Mouse (Mus musculus): ENCODE measurements at regions not wholly inside any gene's neighbourhood (a gene's known extent, or its start where the extent isn't known, plus 50 kb on each side); places are given as distances from the start of the nearest gene placed in this dataset.

DNA sequence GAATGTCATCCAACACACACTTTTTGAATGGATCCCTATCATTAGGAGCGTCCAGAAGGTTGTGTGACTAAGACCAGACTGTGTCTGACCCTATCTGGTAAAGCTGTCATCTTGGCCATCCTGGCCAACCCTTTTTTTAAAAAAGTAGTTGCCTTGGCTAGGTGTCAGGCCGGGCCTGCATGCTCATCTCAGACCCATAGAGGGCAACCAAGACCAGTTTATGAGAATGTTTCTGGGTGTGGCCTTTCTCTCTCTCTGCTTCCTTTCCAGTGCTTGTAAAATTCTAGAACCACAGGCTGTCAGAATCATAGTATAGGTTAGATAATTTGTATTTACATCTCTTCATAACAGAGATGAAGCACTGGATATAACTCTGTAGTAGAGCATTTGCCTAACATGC is 62.8 kb upstream of the Las1l start:
- in situ Hi-C loops (cut with MboI; ENCODE audit: unreplicated experiment in 2 of 2): loop anchor here (5.0 to 25.0 kb wide), 4 partner anchors 113 to 875 kb away; no protein-coding TSS in a partner anchor

DNA sequence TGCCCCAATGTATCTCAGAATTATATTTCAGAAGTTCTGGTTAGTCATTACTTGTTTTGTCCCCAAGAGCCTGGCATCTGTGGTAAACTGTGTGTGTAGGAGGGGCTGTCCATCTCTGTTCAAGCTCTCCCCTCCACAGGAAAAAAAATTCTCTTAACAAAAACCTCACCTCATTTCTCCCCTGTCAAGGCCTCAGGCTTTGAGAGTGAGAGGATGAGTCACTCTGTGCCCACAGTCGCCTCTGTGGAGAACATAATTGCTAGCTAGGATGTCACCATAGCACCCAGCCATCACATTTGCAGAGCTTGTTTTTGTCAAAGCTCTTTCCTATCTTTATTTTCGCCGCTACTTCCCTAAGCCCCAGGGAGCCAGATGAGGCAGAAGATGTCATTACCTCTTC is 63.6 kb upstream of the Las1l start:
- in situ Hi-C loops (cut with MboI; ENCODE audit: unreplicated experiment in 2 of 2): loop anchor here in 1 of 2 experiments (5.0 to 25.0 kb wide), 3 partner anchors 112 to 867 kb away; no protein-coding TSS in a partner anchor

DNA sequence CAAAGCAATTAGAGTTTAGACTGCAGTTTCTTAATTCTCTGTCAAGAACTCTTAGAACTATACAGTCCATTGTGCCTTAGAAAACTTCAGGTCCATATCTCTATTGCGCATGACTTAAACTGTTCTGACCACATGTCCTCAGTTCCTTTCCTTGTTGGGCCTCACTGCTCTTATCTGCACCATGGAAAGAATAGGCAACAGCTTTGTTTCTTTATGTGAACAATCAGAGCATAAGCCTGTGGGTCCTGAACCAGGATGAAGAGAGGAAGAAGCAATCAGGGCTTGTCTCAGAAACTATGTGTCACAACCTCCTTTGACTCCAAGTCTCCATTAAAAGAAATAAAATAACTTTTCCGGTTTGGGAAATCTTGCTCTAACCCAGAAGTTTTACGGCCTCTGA is 68.6 kb upstream of the Las1l start:
- in situ Hi-C loops (cut with MboI; ENCODE audit: unreplicated experiment in 2 of 2): no loop called here

DNA sequence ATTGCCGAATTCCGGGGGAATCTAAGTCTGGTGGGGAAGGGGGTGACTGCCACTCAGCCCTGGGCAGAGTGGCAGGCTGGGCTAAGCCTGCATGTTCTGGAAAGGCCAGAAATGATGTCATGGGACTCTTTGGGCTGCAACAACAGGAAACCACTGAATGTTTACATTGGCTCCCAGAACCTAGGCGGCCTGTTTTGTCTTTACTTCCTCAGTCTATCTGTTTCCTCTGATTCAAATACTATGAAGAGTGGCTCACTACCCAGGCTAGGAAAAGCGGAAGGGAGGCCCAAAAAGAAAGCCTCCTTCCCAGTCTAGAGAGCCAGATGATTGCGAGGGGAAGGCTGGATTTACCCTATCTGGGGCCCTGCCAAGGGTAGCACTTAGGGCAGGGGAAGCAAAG is 69.1 kb upstream of the Las1l start:
- in situ Hi-C loops (cut with MboI; ENCODE audit: unreplicated experiment in 2 of 2): no loop called here

DNA sequence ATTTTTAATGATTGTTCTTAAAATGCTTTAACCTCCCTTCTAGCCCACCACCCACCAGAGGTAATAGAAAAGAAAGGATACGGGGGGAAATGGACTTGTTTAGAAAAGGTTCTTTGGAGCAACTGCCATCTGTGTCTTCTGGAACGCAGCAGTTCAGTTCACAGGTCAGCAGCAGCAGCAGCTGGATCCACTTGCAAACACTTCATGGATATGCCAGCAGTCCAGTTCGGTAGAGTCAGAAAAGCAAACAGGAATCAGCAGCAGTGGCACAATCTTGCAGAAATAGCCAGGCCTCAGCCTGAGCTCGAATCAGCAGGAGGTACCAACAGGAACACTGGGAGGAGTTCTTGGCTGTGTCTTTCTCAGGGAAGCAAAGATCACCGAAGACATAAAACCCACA is 64.3 kb upstream of the Msn start:
- in situ Hi-C loops (cut with MboI; ENCODE audit: unreplicated experiment in 2 of 2): loop anchor here (10.0 kb wide), 1 partner anchor 53 kb away; no protein-coding TSS in a partner anchor

DNA sequence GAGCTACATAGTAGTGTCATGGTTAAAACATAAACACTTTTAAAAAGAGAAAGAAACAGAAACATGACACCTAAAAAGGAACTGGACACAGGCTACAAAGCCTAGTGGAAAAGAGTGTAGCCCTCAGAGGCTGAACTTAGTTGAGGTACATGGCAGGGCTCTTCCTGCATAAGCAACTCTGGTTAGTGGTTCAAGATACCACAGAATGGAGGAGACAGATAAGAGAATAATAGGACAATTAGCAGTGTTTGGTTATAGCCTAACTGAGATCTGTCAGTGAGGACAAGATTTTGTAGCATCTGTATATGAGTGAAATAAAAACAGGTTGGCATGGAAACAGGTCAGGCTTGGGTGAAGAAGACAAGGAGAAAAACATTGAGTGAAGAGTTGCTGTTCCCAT is 60.5 kb upstream of the Msn start:
- in situ Hi-C loops (cut with MboI; ENCODE audit: unreplicated experiment in 2 of 2): loop anchor here (10.0 kb wide), 1 partner anchor 49 kb away; no protein-coding TSS in a partner anchor

DNA sequence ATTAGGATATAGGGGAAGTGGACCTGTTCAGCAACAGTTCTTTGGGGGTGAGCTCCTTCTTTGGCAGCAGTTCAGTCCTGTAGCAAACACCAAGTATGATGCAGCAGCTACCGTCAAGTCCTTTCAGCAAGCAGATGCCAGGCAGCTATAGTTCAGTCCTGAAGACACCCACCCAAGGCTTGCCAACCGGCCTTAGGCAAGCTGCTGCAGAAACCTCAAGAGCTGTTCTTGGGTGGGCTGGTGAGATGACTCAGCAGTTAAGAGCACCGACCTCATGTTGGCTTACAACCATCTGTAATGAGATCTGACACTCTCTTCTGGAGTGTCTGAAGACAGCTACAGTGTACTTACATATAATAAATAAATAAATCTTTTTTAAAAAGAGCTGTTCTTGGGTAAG is 53.6 kb upstream of the Msn start:
- in situ Hi-C loops (cut with MboI; ENCODE audit: unreplicated experiment in 2 of 2): no loop called here

Measured in v-Abl transformed pro-B cells (cell line).